Mouse (Mus musculus): ENCODE data around the gene Ints1. TPM values are rescaled to one million over a fixed set of nuclear protein-coding genes. Genes with fewer than 3 reads are reported as not detected.
A peak's percentile ranks its signal among the peaks of the same experiment; 100 is the strongest.

The Ints1 gene
- polyA plus RNA-seq, 1 experiment from 2014 or later, result 34.3 TPM

- ATAC-seq (replicated peaks), result no peak
- Histone ChIP-seq H3K36me3 (replicated peaks) (peaks cover 12% of the 10 kb centered on the region; the same call in 1 of the 2 replicates), H3K27me3 (replicated peaks) (no peaks in the 10 kb centered on the region), H3K9ac (peak overlapping the region; percentile 59; the same call in 1 of the 2 replicates), H3K4me2 (peak overlapping the region; percentile 85), H3K27ac (peak overlapping the region; percentile 95; the same call in 1 of the 2 replicates), H3K9me3 (no peaks in the 10 kb centered on the region), H3K4me1 (peaks cover 43% of the 10 kb centered on the region), H3K4me3 (no peak overlapping the region; the same call in 1 of the 2 replicates)
- WGBS, result 89% methylated on average over 9 of the region's 9 CpGs
Observed at GRCm38 (mm10) chr5:139799041-139799440, 23.6 kb upstream of the Ints1 start.

- H3K36me3 ChIP-seq (replicated peaks), result peaks cover 12% of the 10 kb centered on the region; the same call in 1 of the 2 replicates
- 29% methylated on average over 12 of the region's 12 CpGs for whole genome bisulfite sequencing
- peak; percentile 52 for ATAC-seq (replicated peaks)
- H3K9me3 ChIP-seq, result no peaks in the 10 kb centered on the region
- H3K4me2 ChIP-seq, result peak overlapping the region; percentile 85
- peak overlapping the region; percentile 95 for H3K27ac ChIP-seq
- H3K27me3 ChIP-seq (replicated peaks), result no peaks in the 10 kb centered on the region
- peaks cover 38% of the 10 kb centered on the region for H3K4me1 ChIP-seq
- peak overlapping the region; percentile 42 for H3K4me3 ChIP-seq
- peak overlapping the region; percentile 59 for H3K9ac ChIP-seq
Observed at GRCm38 (mm10) chr5:139798168-139798900, 22.9 kb upstream of the Ints1 start.

- peak overlapping the region; percentile 59 for H3K9ac ChIP-seq
- peak overlapping the region; percentile 85 for H3K4me2 ChIP-seq
- peak; percentile 89 for ATAC-seq (replicated peaks)
- H3K4me3 ChIP-seq, result peak overlapping the region; percentile 42
- WGBS, result 12% methylated on average over 11 of the region's 11 CpGs
- no peaks in the 10 kb centered on the region for H3K27me3 ChIP-seq (replicated peaks)
- no peaks in the 10 kb centered on the region for H3K9me3 ChIP-seq
- peak overlapping the region; percentile 95 for H3K27ac ChIP-seq
- H3K4me1 ChIP-seq, result peaks cover 45% of the 10 kb centered on the region
- peaks cover 12% of the 10 kb centered on the region; the same call in 1 of the 2 replicates for H3K36me3 ChIP-seq (replicated peaks)
Observed at GRCm38 (mm10) chr5:139797473-139798167, 22.1 kb upstream of the Ints1 start.

GRCm38 (mm10) chr5:139796900-139797299 lies 21.4 kb upstream of the Ints1 start:
- 19% methylated on average over 13 of the region's 13 CpGs for WGBS
- H3K9ac ChIP-seq, result no peak overlapping the region
- peaks cover 53% of the 10 kb centered on the region for H3K4me1 ChIP-seq
- H3K27me3 ChIP-seq (replicated peaks), result no peaks in the 10 kb centered on the region
- H3K9me3 ChIP-seq, result no peaks in the 10 kb centered on the region
- H3K4me2 ChIP-seq, result peak overlapping the region; percentile 85
- peak overlapping the region; percentile 95 for H3K27ac ChIP-seq
- peak; percentile 22 for ATAC-seq (replicated peaks)
- H3K4me3 ChIP-seq, result no peak overlapping the region
- peaks cover 12% of the 10 kb centered on the region; the same call in 1 of the 2 replicates for H3K36me3 ChIP-seq (replicated peaks)

GRCm38 (mm10) chr5:139796001-139796620 lies 20.6 kb upstream of the Ints1 start:
- Histone ChIP-seq H3K27me3 (replicated peaks) (no peaks in the 10 kb centered on the region), H3K27ac (no peak overlapping the region), H3K9ac (no peak overlapping the region), H3K9me3 (no peaks in the 10 kb centered on the region), H3K36me3 (replicated peaks) (peaks cover 10% of the 10 kb centered on the region; the same call in 1 of the 2 replicates), H3K4me1 (peaks cover 58% of the 10 kb centered on the region), H3K4me2 (no peak overlapping the region), H3K4me3 (no peak overlapping the region)
- no peak for ATAC-seq (replicated peaks)
- WGBS, result 77% methylated on average over 9 of the region's 9 CpGs

GRCm38 (mm10) chr5:139794938-139795337 lies 19.5 kb upstream of the Ints1 start:
- Histone ChIP-seq H3K9me3 (no peaks in the 10 kb centered on the region), H3K27ac (no peak overlapping the region), H3K36me3 (replicated peaks) (no peaks in the 10 kb centered on the region), H3K4me3 (no peak overlapping the region), H3K27me3 (replicated peaks) (no peaks in the 10 kb centered on the region), H3K9ac (no peak overlapping the region), H3K4me2 (no peak overlapping the region), H3K4me1 (peaks cover 60% of the 10 kb centered on the region)
- no peak for ATAC-seq (replicated peaks)
- WGBS, result 69% methylated on average over 10 of the region's 10 CpGs

GRCm38 (mm10) chr5:139794137-139794536 lies 18.7 kb upstream of the Ints1 start:
- H3K9me3 ChIP-seq, result no peaks in the 10 kb centered on the region
- H3K4me2 ChIP-seq, result no peak overlapping the region
- peaks cover 53% of the 10 kb centered on the region for H3K4me1 ChIP-seq
- no peak for ATAC-seq (replicated peaks)
- H3K9ac ChIP-seq, result no peak overlapping the region
- no peaks in the 10 kb centered on the region for H3K27me3 ChIP-seq (replicated peaks)
- WGBS, result 94% methylated on average over 5 of the region's 5 CpGs
- no peak overlapping the region for H3K4me3 ChIP-seq
- H3K27ac ChIP-seq, result no peak overlapping the region
- no peaks in the 10 kb centered on the region for H3K36me3 ChIP-seq (replicated peaks)

GRCm38 (mm10) chr5:139793338-139794089 lies 18.0 kb upstream of the Ints1 start:
- H3K27ac ChIP-seq, result no peak overlapping the region
- ATAC-seq (replicated peaks), result no peak
- no peaks in the 10 kb centered on the region for H3K27me3 ChIP-seq (replicated peaks)
- peaks cover 46% of the 10 kb centered on the region for H3K4me1 ChIP-seq
- WGBS, result 81% methylated on average over 11 of the region's 11 CpGs
- no peak overlapping the region for H3K9ac ChIP-seq
- H3K4me3 ChIP-seq, result no peak overlapping the region
- no peak overlapping the region for H3K4me2 ChIP-seq
- H3K36me3 ChIP-seq (replicated peaks), result no peaks in the 10 kb centered on the region
- H3K9me3 ChIP-seq, result no peaks in the 10 kb centered on the region

GRCm38 (mm10) chr5:139792966-139793337 lies 17.5 kb upstream of the Ints1 start:
- H3K4me2 ChIP-seq, result peak overlapping the region; percentile 100
- H3K9me3 ChIP-seq, result no peaks in the 10 kb centered on the region
- no peaks in the 10 kb centered on the region for H3K27me3 ChIP-seq (replicated peaks)
- peaks cover 41% of the 10 kb centered on the region for H3K4me1 ChIP-seq
- no peak for ATAC-seq (replicated peaks)
- 63% methylated on average over 3 of the region's 3 CpGs for WGBS
- no peak overlapping the region for H3K27ac ChIP-seq
- H3K36me3 ChIP-seq (replicated peaks), result no peaks in the 10 kb centered on the region
- 0 out of 2 replicates have a peak overlapping the region, but pooled peaks have one; percentile 60 for H3K9ac ChIP-seq
- H3K4me3 ChIP-seq, result no peak overlapping the region

GRCm38 (mm10) chr5:139792159-139792775 lies 16.8 kb upstream of the Ints1 start:
- no peaks in the 10 kb centered on the region for H3K27me3 ChIP-seq (replicated peaks)
- no peak for ATAC-seq (replicated peaks)
- H3K27ac ChIP-seq, result no peak overlapping the region
- peaks cover 34% of the 10 kb centered on the region for H3K4me1 ChIP-seq
- WGBS, result 21% methylated on average over 11 of the region's 11 CpGs
- H3K9me3 ChIP-seq, result no peaks in the 10 kb centered on the region
- H3K4me2 ChIP-seq, result peak overlapping the region; percentile 100
- peak overlapping the region; percentile 60 for H3K9ac ChIP-seq
- no peaks in the 10 kb centered on the region for H3K36me3 ChIP-seq (replicated peaks)
- H3K4me3 ChIP-seq, result peak overlapping the region; percentile 84
